Mouse (Mus musculus) telencephalon, adult 2 months (tissue): ENCODE results near the gene Ccdc14.
A peak's percentile ranks its signal among the peaks of the same experiment; 100 is the strongest.
"Not testable (repeated sequence)": the region's sequence is repeated elsewhere in the genome, so short reads cannot be mapped to it uniquely, and the experiment has no call there.

Experiments
- DNase-seq: peaks from one replicate; pipeline ENCODE4 v3.0.0-alpha.2; 2011; ENCODE audit warnings: low read depth, low spot score

The Ccdc14 gene

DNA sequence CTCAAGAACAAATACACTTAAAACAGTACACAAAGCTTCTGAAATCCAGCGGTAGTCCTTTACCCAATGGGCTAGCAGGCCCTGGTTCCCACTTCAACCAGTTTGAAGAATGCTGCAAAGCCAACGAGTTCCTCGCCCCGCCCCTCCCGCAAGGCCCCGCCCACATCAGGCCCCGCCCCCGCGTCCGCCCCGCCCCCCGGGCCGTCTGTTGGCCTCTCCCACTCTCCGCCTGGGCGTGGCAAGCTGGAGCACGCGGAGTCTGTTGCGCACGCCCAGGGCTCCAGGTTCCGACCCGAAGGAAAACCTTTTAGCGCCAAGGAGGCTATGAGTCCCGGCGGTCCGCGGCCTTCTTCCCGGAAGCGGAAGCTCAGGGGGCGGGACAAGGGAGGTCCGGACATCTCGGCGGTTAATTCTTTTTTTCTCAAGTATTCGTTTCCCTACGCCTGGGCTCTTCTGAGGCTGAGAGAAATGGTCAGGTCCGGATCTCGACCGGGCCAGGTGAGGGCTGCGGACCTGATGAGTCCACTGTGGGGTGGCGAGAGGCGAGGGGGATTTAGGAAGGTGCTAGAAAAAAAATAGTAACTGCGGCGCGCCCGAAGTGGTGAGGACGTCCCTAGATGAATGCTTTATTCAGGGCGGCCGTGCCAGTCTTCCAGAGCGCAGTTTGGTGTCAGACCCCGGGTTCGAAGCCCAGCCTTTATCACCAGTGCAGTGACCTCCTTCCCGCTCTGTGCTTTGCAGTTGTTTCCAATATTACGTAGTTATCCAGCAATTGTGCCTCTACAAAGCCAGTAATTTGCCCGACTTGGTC, at the start of gene Ccdc14:
Gene Ccdc14 (plus strand): TSS at position 283 of the 811 bp plus-strand sequence.
- peak; percentile 64 for DNase-seq

- DNase-seq, result peak; percentile 77
Observed at GRCm38 (mm10) chr16:34643511-34644259, 46.7 kb upstream of the Ccdc14 start.

DNA sequence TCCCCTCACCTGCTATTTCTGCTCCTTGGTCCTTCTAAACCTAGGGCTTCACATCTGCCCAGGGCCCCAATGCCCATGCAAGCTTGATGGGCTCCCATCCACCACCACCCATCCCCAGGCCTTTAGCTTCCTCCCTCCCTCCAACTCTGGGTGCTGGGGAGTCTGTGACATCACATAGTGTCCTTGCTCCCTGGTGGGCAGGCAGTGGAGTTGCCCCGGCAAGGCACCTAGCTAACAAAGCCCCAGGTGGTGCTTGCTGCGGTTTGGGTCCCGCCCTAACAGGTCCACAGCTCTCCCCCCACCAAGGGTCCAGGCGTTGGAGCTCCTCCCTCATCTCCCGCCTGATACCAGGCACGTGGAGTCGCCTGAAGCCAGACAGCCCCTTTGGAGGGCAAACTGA, 40.8 kb upstream of the Ccdc14 start, which contains the start of gene Ropn1:
Gene Ropn1 (plus strand): TSS at position 301 of the 400 bp plus-strand sequence.
- no peak for DNase-seq

DNA sequence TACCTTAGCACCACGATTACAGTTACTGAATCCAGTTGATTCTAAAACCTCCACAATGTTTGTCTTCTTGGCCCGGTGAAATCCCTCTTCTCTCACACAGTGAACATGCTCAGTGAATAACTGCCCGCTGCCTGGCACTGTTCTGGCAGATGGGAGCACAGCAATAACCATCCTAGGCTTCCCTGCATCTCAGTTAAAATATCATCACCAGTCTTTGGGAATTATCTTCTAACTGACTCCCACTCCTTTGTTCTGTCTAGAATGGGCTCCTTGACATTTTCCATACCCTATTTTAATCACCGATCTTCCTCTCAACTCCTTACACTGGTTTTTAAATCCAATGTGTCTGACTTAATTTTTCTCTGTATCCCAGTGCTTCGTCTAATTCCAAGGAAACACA, 37.4 kb upstream of the Ccdc14 start:
- DNase-seq, result no peak

- not testable (repeated sequence) for DNase-seq
Observed at GRCm38 (mm10) chr16:34657566-34657965, 32.9 kb upstream of the Ccdc14 start.

DNA sequence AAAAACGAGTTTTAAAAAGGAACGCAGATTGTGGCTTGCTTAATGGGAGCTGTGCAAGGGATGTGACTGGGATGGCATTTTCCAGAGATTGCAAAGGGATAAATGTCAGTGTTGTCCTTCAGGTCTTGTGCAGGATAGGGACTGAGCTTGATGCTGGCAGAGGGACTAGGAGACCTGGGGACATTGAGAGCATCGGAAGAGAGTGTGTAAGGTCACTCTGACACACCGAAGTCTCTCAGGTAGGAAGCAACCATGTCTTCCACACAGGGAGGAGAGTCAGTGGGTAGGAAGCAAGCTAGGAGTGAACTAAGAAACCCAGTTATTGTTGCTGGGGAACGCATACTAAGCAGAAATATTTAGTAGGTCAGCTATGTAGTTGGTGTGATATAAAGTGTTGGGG, 32.4 kb upstream of the Ccdc14 start:
- DNase-seq, result no peak

GRCm38 (mm10) chr16:34658388-34658787, 32.0 kb upstream of the Ccdc14 start:
- no peak for DNase-seq

- no peak for DNase-seq
Observed at GRCm38 (mm10) chr16:34664553-34664952, 25.9 kb upstream of the Ccdc14 start.

GRCm38 (mm10) chr16:34667031-34667726, 23.2 kb upstream of the Ccdc14 start:
- DNase-seq, result peak; percentile 47

DNA sequence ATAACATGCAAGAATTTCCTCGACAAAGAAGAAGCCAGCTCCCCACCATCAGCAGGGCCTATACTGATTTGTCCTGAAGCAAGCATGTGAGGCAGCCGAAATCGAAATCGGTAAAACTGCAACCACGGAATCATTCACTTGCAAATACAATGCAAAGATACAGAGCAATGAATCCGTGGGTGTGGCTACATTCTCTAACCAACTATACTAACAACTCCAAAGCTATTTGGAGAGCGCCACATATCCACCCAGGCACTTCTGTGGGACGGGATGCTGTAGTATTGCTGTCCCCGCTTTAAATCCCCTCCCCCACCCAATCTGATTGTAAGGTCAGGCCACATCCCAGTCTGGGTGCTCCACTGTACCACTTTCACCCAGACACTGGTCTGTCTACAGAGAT, 22.1 kb upstream of the Ccdc14 start:
- no peak for DNase-seq

DNA sequence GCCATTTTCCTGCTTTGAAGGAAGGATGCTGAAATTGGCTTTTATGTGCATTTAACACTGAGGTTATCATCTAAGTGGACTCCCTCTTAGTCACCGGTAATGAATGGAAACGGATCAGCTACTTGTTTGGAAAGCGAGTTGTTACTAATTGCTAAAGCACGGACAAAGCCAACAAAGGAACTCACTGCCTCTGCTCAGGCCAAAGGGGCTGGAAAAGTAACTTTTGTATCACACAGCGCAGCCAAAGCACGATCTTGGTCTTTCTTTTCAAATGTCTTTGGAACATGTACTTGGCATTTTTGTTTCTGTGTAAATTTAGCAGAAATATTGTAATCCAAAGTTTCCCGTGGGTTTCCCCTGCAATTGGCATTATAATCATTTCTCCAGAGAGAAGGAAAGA, 18.4 kb upstream of the Ccdc14 start:
- DNase-seq, result no peak

DNA sequence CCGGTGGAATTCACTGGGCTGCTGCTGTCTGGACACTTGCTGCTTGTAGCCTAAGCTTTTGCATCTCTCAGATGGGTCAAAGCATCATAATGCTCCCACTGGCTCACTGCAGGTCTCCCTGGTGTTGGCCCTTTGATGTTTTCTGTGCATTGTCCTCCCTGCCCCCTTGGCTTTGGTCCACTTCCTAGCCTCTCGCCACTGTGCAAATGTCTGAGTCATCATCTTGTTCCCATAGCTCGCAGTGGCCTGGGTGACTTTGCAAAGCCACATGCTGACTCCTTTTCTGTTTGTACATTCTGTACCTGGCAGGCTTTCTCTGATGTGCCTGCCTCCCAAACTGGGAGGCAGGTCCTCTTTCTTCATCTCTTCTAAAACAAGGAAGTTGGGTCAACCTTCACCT, 17.6 kb upstream of the Ccdc14 start:
- DNase-seq, result no peak

DNA sequence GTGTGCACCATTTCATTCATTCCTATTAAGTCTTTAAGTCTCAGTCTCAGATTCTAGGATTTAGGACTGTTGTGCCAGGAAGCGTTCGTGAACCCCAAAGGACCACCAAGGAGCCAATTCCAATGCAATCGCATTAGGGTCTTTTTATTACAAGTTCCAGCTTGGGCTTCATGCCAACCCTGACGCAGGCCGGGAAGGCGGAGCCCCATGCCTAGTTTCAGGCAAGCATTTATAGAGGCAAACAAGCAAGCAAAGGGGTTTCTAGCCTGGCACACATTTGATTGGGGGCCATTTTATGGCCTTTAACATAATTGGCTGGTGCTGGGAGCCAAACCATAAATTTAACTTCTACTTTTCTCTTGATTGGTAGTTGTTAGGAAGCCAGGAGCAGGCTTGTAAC, 16.1 kb upstream of the Ccdc14 start:
- DNase-seq, result no peak

GRCm38 (mm10) chr16:34681823-34682222, 8.6 kb upstream of the Ccdc14 start:
- no peak for DNase-seq

GRCm38 (mm10) chr16:34689879-34690278, 537 bp upstream of the Ccdc14 start:
- no peak for DNase-seq

DNA sequence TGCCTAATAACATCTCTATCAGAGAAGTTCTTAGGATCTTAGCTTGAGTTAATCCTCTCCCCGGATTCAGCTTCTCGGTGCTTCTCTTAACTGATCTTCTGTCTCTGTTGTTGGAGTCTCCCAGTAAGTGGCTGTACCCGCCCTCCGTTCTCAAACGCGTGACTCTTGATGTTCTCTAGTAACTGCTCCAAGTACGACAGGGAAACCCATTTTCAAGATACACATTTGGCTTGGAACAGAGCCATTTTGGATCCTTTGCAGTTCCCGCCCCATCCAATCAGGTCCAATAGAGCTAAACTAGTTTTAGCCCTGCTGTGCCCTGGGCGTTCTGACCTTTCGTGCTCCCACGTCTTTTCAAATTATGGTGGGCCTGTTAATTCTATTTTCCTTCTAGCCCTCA, 740 bp downstream of the Ccdc14 start:
- no peak for DNase-seq

DNA sequence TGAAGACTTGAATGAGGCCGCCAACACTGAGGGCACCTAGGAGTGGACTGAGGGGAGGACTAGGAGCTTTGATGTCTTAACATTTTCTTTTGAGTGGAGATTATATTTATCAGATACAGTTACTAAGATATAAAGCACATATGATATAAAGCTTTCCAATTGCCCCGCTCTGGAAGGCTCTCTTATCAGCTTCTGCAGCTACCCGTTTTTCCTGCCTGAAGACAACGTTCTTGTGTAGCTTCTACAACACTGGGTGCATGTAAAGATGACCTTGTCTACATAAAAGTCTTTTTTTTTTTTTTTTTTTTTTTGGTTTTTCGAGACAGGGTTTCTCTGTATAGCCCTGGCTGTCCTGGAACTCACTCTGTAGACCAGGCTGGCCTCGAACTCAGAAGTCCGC, 4.1 kb downstream of the Ccdc14 start:
- no peak for DNase-seq

GRCm38 (mm10) chr16:34698721-34699120, 8.3 kb downstream of the Ccdc14 start:
- not testable (repeated sequence) for DNase-seq

- DNase-seq, result peak; percentile 70
Observed at GRCm38 (mm10) chr16:34700165-34700827, 9.9 kb downstream of the Ccdc14 start.

GRCm38 (mm10) chr16:34700828-34701216, 10.4 kb downstream of the Ccdc14 start:
- DNase-seq, result no peak

DNA sequence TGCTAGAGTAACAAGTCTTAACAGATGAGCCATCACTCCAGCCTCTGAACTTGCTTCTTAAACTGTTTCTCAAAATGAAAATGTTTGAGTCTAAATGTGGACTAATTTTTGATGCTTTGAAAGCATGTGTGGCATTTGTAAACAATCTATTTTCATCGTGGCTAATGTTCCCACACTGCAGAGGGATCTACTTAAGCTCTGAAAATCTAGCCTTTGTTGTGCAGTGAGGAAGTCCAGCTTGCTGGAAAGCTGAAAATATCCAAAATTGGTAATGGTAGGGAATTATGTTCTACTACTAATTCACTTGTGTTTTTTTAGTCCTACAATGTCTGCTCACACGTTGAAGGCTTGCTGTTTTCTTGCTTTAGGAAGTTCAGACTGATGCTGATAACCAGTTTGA, 15.6 kb downstream of the Ccdc14 start:
- no peak for DNase-seq

DNA sequence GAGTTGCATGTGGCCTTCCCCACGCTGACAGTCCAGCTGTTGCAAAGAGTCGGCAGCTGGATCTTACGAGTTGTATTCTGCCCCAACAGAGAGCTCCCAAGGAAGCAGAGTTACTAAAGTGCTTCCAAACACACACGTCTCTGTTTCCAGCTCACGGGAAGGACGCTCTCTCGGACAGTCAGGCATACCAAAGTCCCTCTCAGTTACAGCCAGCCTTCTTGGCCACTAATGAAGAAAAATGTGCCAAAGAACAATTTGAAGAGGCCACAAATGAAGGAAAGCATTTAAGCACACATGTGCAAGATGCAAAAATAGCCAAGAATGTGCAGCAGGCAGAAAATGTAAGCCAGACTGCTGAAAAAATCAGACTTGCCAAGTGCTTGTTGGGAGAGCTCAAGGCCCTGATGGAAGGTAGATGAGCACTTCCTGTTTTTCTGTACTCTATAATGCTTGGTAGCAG, 16.1 kb downstream of the Ccdc14 start:
- DNase-seq, result no peak
